17 mouse cellular contexts compared by ENCODE assay signal in genomic region chr4:57204780-57205179, GRCm38 (mm10).
DNase-seq lines count a peak whose midpoint lies in the region; ATAC-seq and TF ChIP-seq lines count a peak whose summit lies in the region.
"Had no signal": no experiment of that assay in that cellular context is flagged by ENCODE, and none has a peak within 500 bp of the region (broad histone marks: within the 10 kb centered on the region; RNA-seq: fewer than 3 reads in every experiment).

No protein-coding gene starts in this region.

- peak; percentile 39 for DNase-seq in forebrain, embryonic 14.5 days (ENCODE audit: low spot score)
- peak; percentile 43 for DNase-seq in lung, postnatal 36 days
- DNase-seq in lung, postnatal 0 days (ENCODE audit: low spot score): no peak
- peak; percentile 35 to 42 for DNase-seq in cerebellum, postnatal 36 days
- DNase-seq in testis, postnatal 14 days (ENCODE audit: low spot score): no peak
- DNase-seq in right cerebral cortex, adult 18-20 months: no peak
- no peak for DNase-seq in frontal cortex, postnatal 10 days (ENCODE audit: low spot score in 2 of 2)
- DNase-seq: adrenal gland, postnatal 25 days had no signal

- TF ChIP-seq EP300 in lung, postnatal 0 days (IDR thresholded peaks at IDR 0.05): no peak

- no peak overlapping the region for H3K27ac ChIP-seq in forebrain, embryonic 14.5 days (ENCODE audit: low read depth, low read length)
- no peak overlapping the region for H3K27ac ChIP-seq in forebrain, embryonic 13.5 days
- no peak overlapping the region for H3K27ac ChIP-seq in lung, postnatal 0 days (ENCODE audit: low read length)
- H3K27ac ChIP-seq: heart, embryonic 13.5 days; kidney, postnatal 0 days; left cerebral cortex, adult 2 months; limb, embryonic 13.5 days; liver, embryonic 15.5 days; neural tube, embryonic 13.5 days had no signal

- H3K9ac ChIP-seq in forebrain, embryonic 14.5 days (ENCODE audit: low read length): no peak overlapping the region
- no peak overlapping the region for H3K9ac ChIP-seq in forebrain, embryonic 13.5 days
- H3K9ac ChIP-seq in lung, postnatal 0 days (replicated peaks; ENCODE audit: low read depth): no peak overlapping the region
- H3K9ac ChIP-seq: embryonic facial prominence, embryonic 12.5 days; heart, embryonic 13.5 days; limb, embryonic 13.5 days; liver, embryonic 15.5 days; neural tube, embryonic 13.5 days had no signal

- no peaks in the 10 kb centered on the region for H3K27me3 ChIP-seq in forebrain, embryonic 14.5 days (replicated peaks; ENCODE audit: control insufficient read depth, insufficient read depth, low read length)
- H3K27me3 ChIP-seq in forebrain, embryonic 13.5 days: no peaks in the 10 kb centered on the region
- H3K27me3 ChIP-seq in lung, postnatal 0 days (replicated peaks; ENCODE audit: insufficient read depth, low read length): no peaks in the 10 kb centered on the region
- H3K27me3 ChIP-seq: embryonic facial prominence, embryonic 12.5 days; heart, embryonic 13.5 days; limb, embryonic 13.5 days; liver, embryonic 15.5 days; neural tube, embryonic 13.5 days had no signal

- WGBS in forebrain, embryonic 14.5 days: 63% methylated on average over 11 of the region's 11 CpGs
- 73% methylated on average over 11 of the region's 11 CpGs for WGBS in forebrain, embryonic 13.5 days
- WGBS in lung, postnatal 0 days: 79% methylated on average over 11 of the region's 11 CpGs

- no peaks in the 10 kb centered on the region for H3K4me1 ChIP-seq in forebrain, embryonic 14.5 days (ENCODE audit: control insufficient read depth, insufficient read depth, low read length)
- H3K4me1 ChIP-seq in forebrain, embryonic 13.5 days: peaks cover 6% of the 10 kb centered on the region; the same call in 1 of the 2 replicates
- no peaks in the 10 kb centered on the region for H3K4me1 ChIP-seq in lung, postnatal 0 days (ENCODE audit: insufficient read depth, low read depth, low read length)
- H3K4me1 ChIP-seq: liver, embryonic 15.5 days; neural tube, embryonic 13.5 days had no signal

- no peaks in the 10 kb centered on the region for H3K36me3 ChIP-seq in forebrain, embryonic 14.5 days (ENCODE audit: control insufficient read depth, insufficient read depth, low read length)
- H3K36me3 ChIP-seq in forebrain, embryonic 13.5 days (ENCODE audit: poor library complexity, severe bottlenecking): no peaks in the 10 kb centered on the region
- H3K36me3 ChIP-seq in lung, postnatal 0 days (ENCODE audit: insufficient read depth, low read length): no peaks in the 10 kb centered on the region
- H3K36me3 ChIP-seq: embryonic facial prominence, embryonic 12.5 days; heart, embryonic 13.5 days; limb, embryonic 13.5 days; liver, embryonic 15.5 days; neural tube, embryonic 13.5 days had no signal

- H3K4me2 ChIP-seq in forebrain, embryonic 14.5 days (ENCODE audit: low read length): no peak overlapping the region
- no peak overlapping the region for H3K4me2 ChIP-seq in forebrain, embryonic 13.5 days
- H3K4me2 ChIP-seq in lung, postnatal 0 days (replicated peaks; ENCODE audit: low read depth, low read length): no peak overlapping the region
- H3K4me2 ChIP-seq: embryonic facial prominence, embryonic 12.5 days; heart, embryonic 13.5 days; limb, embryonic 13.5 days; liver, embryonic 15.5 days; neural tube, embryonic 13.5 days had no signal

- TF ChIP-seq CTCF in lung, postnatal 0 days (IDR thresholded peaks at IDR 0.05): no peak

- no peaks in the 10 kb centered on the region for H3K9me3 ChIP-seq in forebrain, embryonic 14.5 days (replicated peaks; ENCODE audit: control insufficient read depth, low read length)
- H3K9me3 ChIP-seq in forebrain, embryonic 13.5 days (replicated peaks): no peaks in the 10 kb centered on the region
- no peaks in the 10 kb centered on the region for H3K9me3 ChIP-seq in lung, postnatal 0 days (ENCODE audit: low read length)
- H3K9me3 ChIP-seq: embryonic facial prominence, embryonic 12.5 days; heart, embryonic 13.5 days; liver, embryonic 15.5 days; neural tube, embryonic 13.5 days had no signal

- ATAC-seq in forebrain, embryonic 14.5 days: no peak
- no peak for ATAC-seq in forebrain, embryonic 13.5 days
- ATAC-seq in lung, postnatal 0 days: no peak
- ATAC-seq: intestine, embryonic 16.5 days had no signal

- H3K4me3 ChIP-seq in forebrain, embryonic 14.5 days (ENCODE audit: low read depth, low read length): no peak overlapping the region
- H3K4me3 ChIP-seq in forebrain, embryonic 13.5 days: no peak overlapping the region
- H3K4me3 ChIP-seq in lung, postnatal 0 days (ENCODE audit: low read depth, low read length): no peak overlapping the region
- H3K4me3 ChIP-seq: embryonic facial prominence, embryonic 12.5 days; heart, embryonic 13.5 days; left cerebral cortex, adult 2 months; limb, embryonic 13.5 days; liver, embryonic 15.5 days; neural tube, embryonic 13.5 days had no signal

Comparison
In these comparisons a context has a peak if more than half of its experiments do, and no peak if none do; other contexts are left out.
1. DNase-seq: peak in forebrain, embryonic 14.5 days (single experiment), lung, postnatal 36 days (single experiment) and cerebellum, postnatal 36 days (2 of 2); none in lung, postnatal 0 days (single experiment), testis, postnatal 14 days (single experiment), right cerebral cortex, adult 18-20 months (single experiment) and frontal cortex, postnatal 10 days (0 of 2).